Mouse (Mus musculus) stomach, postnatal 0 days (tissue): ENCODE data around the gene Mblac1.

Experiments
- CTCF ChIP-seq: IDR thresholded peaks from 2 replicates; pipeline ENCODE4 v1.5.1; 2016; ENCODE audit warnings: antibody characterized with exemption, low read depth, mild to moderate bottlenecking, moderate library complexity
- EP300 ChIP-seq: optimal IDR thresholded peaks from 2 replicates; pipeline ENCODE3; 2016; ENCODE audit warnings: antibody characterized with exemption

DNA sequence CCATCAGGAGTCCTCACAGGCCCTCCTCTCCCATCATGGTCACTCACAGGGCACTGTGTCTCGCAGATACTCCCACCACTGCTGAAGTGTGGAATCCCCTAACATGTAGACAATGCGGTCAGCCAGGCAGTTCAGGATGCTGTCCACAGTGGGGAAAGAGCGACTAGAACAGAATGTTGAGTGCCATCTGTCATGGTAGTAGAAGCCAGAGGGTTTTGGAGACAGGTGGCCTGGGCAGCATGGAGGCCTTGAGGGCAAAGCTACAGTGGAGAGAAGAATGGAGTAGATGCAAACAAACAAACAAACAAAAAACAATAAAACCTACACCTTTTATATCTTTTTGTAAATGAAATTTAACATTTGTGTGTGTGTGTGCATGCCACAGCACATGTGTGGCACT is 8.0 kb downstream of the Mblac1 start:
- no peak for TF ChIP-seq CTCF
- TF ChIP-seq EP300: no peak
